In the genomic region with DNA sequence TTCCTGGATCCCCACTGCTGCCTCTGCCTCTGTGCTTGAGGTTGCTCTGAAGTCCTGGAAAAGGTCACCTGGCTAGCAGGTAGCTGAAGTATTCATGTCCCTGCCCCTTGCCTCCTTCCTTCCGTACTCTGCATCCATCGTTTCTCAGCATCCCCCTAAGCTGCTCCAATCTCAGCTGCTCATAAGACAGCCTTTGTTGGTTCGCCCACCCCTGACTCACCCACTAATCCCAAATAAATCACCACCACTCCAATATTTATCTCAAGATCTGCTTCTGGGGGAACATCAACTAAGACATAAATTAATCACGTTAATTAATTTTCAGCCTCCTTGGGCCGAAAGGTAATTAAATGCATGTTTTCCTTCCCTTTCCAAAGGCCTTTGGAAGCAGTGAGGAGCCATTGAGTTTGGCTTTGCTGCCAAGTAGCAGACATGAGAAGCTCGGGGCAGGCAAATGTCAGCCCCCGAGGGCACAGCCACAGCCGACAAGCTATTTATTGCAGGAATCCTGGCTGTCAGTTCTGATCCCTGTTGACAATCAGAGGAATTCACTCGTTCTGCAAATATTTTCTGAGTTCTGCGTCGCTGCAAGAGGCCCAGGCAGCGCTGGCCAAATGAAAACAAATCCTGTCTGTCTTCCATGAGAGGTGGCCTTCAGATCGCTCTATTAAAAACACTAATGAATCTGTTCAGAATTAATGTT, we compare ENCODE assay signal across 9 mouse cellular contexts. TPM values are rescaled to one million over a fixed set of nuclear protein-coding genes. Genes with fewer than 3 reads are reported as not detected.
A peak's percentile ranks its signal among the peaks of the same experiment; 100 is the strongest.
DNase-seq lines count a peak whose midpoint lies in the region; ATAC-seq and TF ChIP-seq lines count a peak whose summit lies in the region.
"Had no signal": no experiment of that assay in that cellular context is flagged by ENCODE, and none has a peak within 500 bp of the region (broad histone marks: within the 10 kb centered on the region; RNA-seq: fewer than 3 reads in every experiment).

No protein-coding gene starts in this region.

- no peaks in the 10 kb centered on the region for H3K36me3 ChIP-seq in forebrain, embryonic 12.5 days (replicated peaks)
- H3K36me3 ChIP-seq in limb, embryonic 14.5 days (ENCODE audit: control insufficient read depth, insufficient read depth, low read length), result no peaks in the 10 kb centered on the region

- peak overlapping the region; percentile 47 for H3K4me3 ChIP-seq in gastrocnemius, adult 2 months
- H3K4me3 ChIP-seq in forebrain, embryonic 12.5 days (replicated peaks), result no peak overlapping the region
- no peak overlapping the region for H3K4me3 ChIP-seq in limb, embryonic 14.5 days (replicated peaks; ENCODE audit: low read length)

- H3K27me3 ChIP-seq in forebrain, embryonic 12.5 days, result peaks cover 4% of the 10 kb centered on the region; the same call in 1 of the 2 replicates
- no peaks in the 10 kb centered on the region for H3K27me3 ChIP-seq in limb, embryonic 14.5 days (ENCODE audit: control insufficient read depth, insufficient read depth, low read length)

- H3K4me2 ChIP-seq in forebrain, embryonic 12.5 days, result peak overlapping the region; percentile 38
- no peak overlapping the region for H3K4me2 ChIP-seq in limb, embryonic 14.5 days (replicated peaks; ENCODE audit: low read depth, low read length, severe bottlenecking)

- 12% methylated on average over 13 of the region's 13 CpGs for WGBS in forebrain, embryonic 12.5 days
- 22% methylated on average over 13 of the region's 13 CpGs for WGBS in limb, embryonic 14.5 days

- no peak for TF ChIP-seq POLR2A in limb, embryonic 14.5 days (IDR thresholded peaks at IDR 0.05; ENCODE audit: borderline replicate concordance, extremely low read depth, insufficient read depth, insufficient read length)

- peaks cover 22% of the 10 kb centered on the region for H3K4me1 ChIP-seq in forebrain, embryonic 12.5 days
- H3K4me1 ChIP-seq in limb, embryonic 14.5 days (ENCODE audit: control insufficient read depth, insufficient read depth, low read length), result peaks cover 6% of the 10 kb centered on the region

- intact Hi-C loops in gastrocnemius, adult 2 months (cut with DNase I), result no loop called here
- intact Hi-C loops in gastrocnemius, postnatal 36 days (cut with DNase I), result no loop called here

- peak; percentile 74; the same call in 1 of the 2 replicates for ATAC-seq in forebrain, embryonic 12.5 days (ENCODE audit: low FRiP score)
- 0 out of 2 replicates have a peak, but pooled peaks have one; percentile 50 for ATAC-seq in limb, embryonic 14.5 days (ENCODE audit: low FRiP score, low read depth)

- peaks cover 6% of the 10 kb centered on the region; the same call in 1 of the 2 replicates for H3K9me3 ChIP-seq in forebrain, embryonic 12.5 days
- H3K9me3 ChIP-seq in limb, embryonic 14.5 days (ENCODE audit: control insufficient read depth, low read length), result no peaks in the 10 kb centered on the region

- peak overlapping the region; percentile 70 for H3K27ac ChIP-seq in gastrocnemius, adult 2 months
- peak overlapping the region; percentile 66 for H3K27ac ChIP-seq in forebrain, embryonic 12.5 days
- no peak overlapping the region for H3K27ac ChIP-seq in limb, embryonic 14.5 days (replicated peaks; ENCODE audit: low read depth, low read length)

- TF ChIP-seq CTCF in gastrocnemius, adult 2 months (IDR thresholded peaks at IDR 0.05), result no peak

- peak; percentile 62 for DNase-seq in gastrocnemius, adult 2 months
- no peak for DNase-seq in gastrocnemius, postnatal 36 days
- peak; percentile 29 for DNase-seq in MN1 (ENCODE audit: low spot score)
- DNase-seq in limb, embryonic 14.5 days (ENCODE audit: low spot score), result peak; percentile 61
- no peak for DNase-seq in ovary, adult 18-20 months (ENCODE audit: low spot score)
- no peak for DNase-seq in thymus, postnatal 14 days
- no peak for DNase-seq in urinary bladder, postnatal 14 days (ENCODE audit: low spot score)
- DNase-seq: cerebellum, adult 11-12 months had no signal

- no peak overlapping the region for H3K9ac ChIP-seq in forebrain, embryonic 12.5 days
- no peak overlapping the region for H3K9ac ChIP-seq in limb, embryonic 14.5 days (ENCODE audit: low read depth, low read length, severe bottlenecking)

RNA-seq across cellular contexts. Expression of gene Bfsp2, which starts 36.9 kb away (rescaled TPM):
- total RNA-seq in gastrocnemius, adult 2 months (2021), result under 1 TPM in 1 of 2 experiments, not detected in 1; 0.42 TPM
- under 1 TPM; 0.35 to 0.71 TPM for total RNA-seq in gastrocnemius, postnatal 36 days (2021)
- polyA plus RNA-seq in forebrain, embryonic 12.5 days (2016; fragmentation: Nextera tagmentation; extraction: Ambion mirVana), result 2.7 and 3.0 TPM in 2 replicates
- polyA plus RNA-seq in limb, embryonic 14.5 days (2012; rRNA removed), result 0.65 and 1.0 TPM in 2 replicates
- 1.4 and 1.9 TPM in 2 replicates for polyA plus RNA-seq in limb, embryonic 14.5 days (2014; fragmentation: Nextera tagmentation; extraction: Ambion mirVana)

Comparison
In these comparisons a context has a peak if more than half of its experiments do, and no peak if none do; other contexts are left out.
1. DNase-seq: peak in gastrocnemius, adult 2 months (single experiment), MN1 (single experiment) and limb, embryonic 14.5 days (single experiment); none in gastrocnemius, postnatal 36 days (0 of 2), ovary, adult 18-20 months (single experiment), thymus, postnatal 14 days (single experiment) and urinary bladder, postnatal 14 days (single experiment).